Mouse (Mus musculus): Measurements from ENCODE around the gene Inpp5e.

DNA sequence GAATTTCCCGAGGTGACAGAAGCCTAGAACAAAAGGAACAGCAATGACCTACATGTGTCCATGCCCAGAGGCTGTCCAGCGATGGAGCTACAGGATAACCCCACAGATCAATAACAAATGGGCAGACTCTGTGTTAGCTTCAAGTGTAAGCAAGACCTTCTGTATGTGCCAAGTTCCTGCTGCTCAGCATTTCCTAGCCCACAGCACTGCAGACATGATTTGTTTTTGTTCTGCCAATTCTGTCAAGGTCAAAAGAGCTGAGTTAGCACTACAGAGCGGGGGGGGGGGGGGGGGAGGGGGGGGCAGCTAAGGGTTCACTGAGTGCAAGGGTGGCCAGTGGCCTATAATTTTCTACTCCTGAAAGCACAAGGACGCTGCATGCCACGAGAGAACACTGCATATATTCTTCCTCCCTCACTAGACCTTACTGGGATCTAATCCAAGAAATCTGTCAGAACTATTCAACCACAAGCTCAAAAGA, 2.0 kb upstream of the Inpp5e start:
- TF ChIP-seq POLR2A (IDR thresholded peaks at IDR 0.05; ENCODE audit: extremely low read depth, insufficient read depth, low read length) (no peak), CTCF (IDR thresholded peaks at IDR 0.05; ENCODE audit: extremely low read depth, insufficient read depth, low read length) (no peak)
